Mouse (Mus musculus) lung, embryonic 16.5 days (tissue): ENCODE measurements at regions not wholly inside any gene's neighbourhood (a gene's known extent, or its start where the extent isn't known, plus 50 kb on each side); places are given as distances from the start of the nearest gene placed in this dataset.

Source experiments
- ATAC-seq: fragments of 200-750 bp; cut with Nextera tagmentation; 2 replicates; pipeline ENCODE4 v1.8.0; 2017; ENCODE audit warnings: low read depth, mild to moderate bottlenecking, moderate library complexity
- H3K27ac ChIP-seq: fragments of 300-500 bp; sonication (generic); 2 replicates; pipeline ENCODE4 v1.5.1; 2014; ENCODE audit warnings: mild to moderate bottlenecking, control low read depth, low read length
- H3K27me3 ChIP-seq: fragments of 300-500 bp; sonication (generic); 2 replicates; pipeline ENCODE4 v1.6.1; 2014; ENCODE audit warnings: low read depth, low read length, mixed read lengths; ENCODE audit not compliant: control insufficient read depth, insufficient read depth
- H3K36me3 ChIP-seq: fragments of 300-500 bp; sonication (generic); 2 replicates; pipeline ENCODE4 v1.6.1; 2014; ENCODE audit warnings: low read length; ENCODE audit not compliant: control insufficient read depth, insufficient read depth
- H3K4me1 ChIP-seq: fragments of 300-500 bp; sonication (generic); replicated peaks from 2 replicates; pipeline ENCODE4 v1.6.1; 2014; ENCODE audit warnings: low read length, mixed read lengths; ENCODE audit not compliant: control insufficient read depth, insufficient read depth
- H3K4me2 ChIP-seq: fragments of 300-500 bp; sonication (generic); 2 replicates; pipeline ENCODE4 v1.6.1; 2014; ENCODE audit warnings: low read depth, low read length, control low read depth
- H3K4me3 ChIP-seq: fragments of 300-500 bp; sonication (generic); 2 replicates; pipeline ENCODE4 v1.5.1; 2014; ENCODE audit warnings: mild to moderate bottlenecking, low read length, control low read depth
- H3K9ac ChIP-seq: fragments of 300-500 bp; sonication (generic); 2 replicates; pipeline ENCODE4 v1.6.1; 2014; ENCODE audit warnings: low read length, control low read depth
- H3K9me3 ChIP-seq: fragments of 300-500 bp; sonication (generic); 2 replicates; pipeline ENCODE4 v1.6.1; 2016; ENCODE audit warnings: low read length; ENCODE audit not compliant: control insufficient read depth
- WGBS: fragments of 180-500 bp; shearing (Covaris S2); extraction: QIAGEN DNeasy Blood & Tissue Kit; methylation state at CpG from one replicate; pipeline ENCODE4 v1.1.7; 2014; 5-methylcytosine and 5-hydroxymethylcytosine counted together

GRCm38 (mm10) chr3:81773012-81773411 is 159.4 kb upstream of the Ctso start:
- ATAC-seq, result no peak
- Histone ChIP-seq H3K4me3 (no peak overlapping the region), H3K9me3 (no peaks in the 10 kb centered on the region), H3K36me3 (no peaks in the 10 kb centered on the region), H3K4me1 (no peaks in the 10 kb centered on the region), H3K27ac (no peak overlapping the region), H3K4me2 (no peak overlapping the region), H3K9ac (no peak overlapping the region), H3K27me3 (no peaks in the 10 kb centered on the region)

- H3K9ac ChIP-seq, result no peak overlapping the region
- no peaks in the 10 kb centered on the region for H3K27me3 ChIP-seq
- no peak overlapping the region for H3K4me2 ChIP-seq
- H3K4me3 ChIP-seq, result no peak overlapping the region
- WGBS, result 87% methylated on average over 9 of the region's 9 CpGs
- no peak overlapping the region for H3K27ac ChIP-seq
- no peak for ATAC-seq
- no peaks in the 10 kb centered on the region for H3K36me3 ChIP-seq
- no peaks in the 10 kb centered on the region for H3K4me1 ChIP-seq
- no peaks in the 10 kb centered on the region for H3K9me3 ChIP-seq
Measured at GRCm38 (mm10) chr3:81782081-81782480, 150.3 kb upstream of the Ctso start.

- H3K9ac ChIP-seq, result peak overlapping the region; percentile 38; the same call in 1 of the 2 replicates
- no peaks in the 10 kb centered on the region for H3K27me3 ChIP-seq
- H3K4me1 ChIP-seq, result no peaks in the 10 kb centered on the region
- H3K4me2 ChIP-seq, result peak overlapping the region; percentile 53
- no peak overlapping the region for H3K27ac ChIP-seq
- H3K4me3 ChIP-seq, result peak overlapping the region; percentile 37
- ATAC-seq, result 0 out of 2 replicates have a peak, but pooled peaks have one; percentile 31
- 16% methylated on average over 15 of the region's 15 CpGs for WGBS
- no peaks in the 10 kb centered on the region for H3K9me3 ChIP-seq
- H3K36me3 ChIP-seq, result no peaks in the 10 kb centered on the region
Measured at GRCm38 (mm10) chr3:81782921-81783541, 149.4 kb upstream of the Ctso start.

GRCm38 (mm10) chr3:81788915-81789314 is 143.5 kb upstream of the Ctso start:
- H3K9ac ChIP-seq, result no peak overlapping the region

GRCm38 (mm10) chr3:81789664-81790063 is 142.7 kb upstream of the Ctso start:
- Histone ChIP-seq H3K4me3 (no peak overlapping the region), H3K4me1 (no peaks in the 10 kb centered on the region), H3K36me3 (no peaks in the 10 kb centered on the region), H3K4me2 (no peak overlapping the region), H3K9me3 (no peaks in the 10 kb centered on the region), H3K27me3 (no peaks in the 10 kb centered on the region), H3K9ac (no peak overlapping the region), H3K27ac (no peak overlapping the region)
- WGBS, result 85% methylated on average over 6 of the region's 6 CpGs
- ATAC-seq, result no peak

More at GRCm38 (mm10) chr3:81788915-81789314, 143.5 kb upstream of the Ctso start:
- Histone ChIP-seq H3K36me3 (no peaks in the 10 kb centered on the region), H3K4me2 (no peak overlapping the region), H3K4me1 (no peaks in the 10 kb centered on the region), H3K9me3 (no peaks in the 10 kb centered on the region), H3K4me3 (no peak overlapping the region), H3K27me3 (no peaks in the 10 kb centered on the region), H3K27ac (no peak overlapping the region)
- ATAC-seq, result no peak
- WGBS, result 61% methylated on average over 2 of the region's 2 CpGs

- Histone ChIP-seq H3K9ac (no peak overlapping the region), H3K27ac (no peak overlapping the region), H3K4me1 (no peaks in the 10 kb centered on the region), H3K4me2 (no peak overlapping the region), H3K27me3 (no peaks in the 10 kb centered on the region), H3K36me3 (no peaks in the 10 kb centered on the region), H3K9me3 (no peaks in the 10 kb centered on the region), H3K4me3 (no peak overlapping the region)
- WGBS, result 72% methylated on average over 2 of the region's 2 CpGs
- no peak for ATAC-seq
Measured at GRCm38 (mm10) chr3:81802096-81802495, 130.3 kb upstream of the Ctso start.

GRCm38 (mm10) chr3:81805745-81806144 is 126.7 kb upstream of the Ctso start:
- Histone ChIP-seq H3K27me3 (no peaks in the 10 kb centered on the region), H3K36me3 (no peaks in the 10 kb centered on the region), H3K27ac (no peak overlapping the region), H3K4me1 (no peaks in the 10 kb centered on the region), H3K9me3 (no peaks in the 10 kb centered on the region), H3K4me2 (no peak overlapping the region), H3K9ac (no peak overlapping the region), H3K4me3 (no peak overlapping the region)
- WGBS, result 64% methylated on average over 4 of the region's 4 CpGs
- ATAC-seq, result no peak

GRCm38 (mm10) chr3:81809604-81810003 is 122.8 kb upstream of the Ctso start:
- Histone ChIP-seq H3K36me3 (no peaks in the 10 kb centered on the region), H3K9ac (no peak overlapping the region), H3K27me3 (no peaks in the 10 kb centered on the region), H3K4me2 (no peak overlapping the region), H3K4me1 (no peaks in the 10 kb centered on the region), H3K4me3 (no peak overlapping the region), H3K27ac (no peak overlapping the region), H3K9me3 (no peaks in the 10 kb centered on the region)
- 79% methylated on average over 2 of the region's 2 CpGs for WGBS
- ATAC-seq, result no peak

GRCm38 (mm10) chr3:81820304-81820703 is 112.1 kb upstream of the Ctso start:
- no peaks in the 10 kb centered on the region for H3K4me1 ChIP-seq
- H3K27me3 ChIP-seq, result no peaks in the 10 kb centered on the region
- H3K27ac ChIP-seq, result no peak overlapping the region
- 54% methylated on average over 2 of the region's 2 CpGs for WGBS
- ATAC-seq, result no peak
- no peaks in the 10 kb centered on the region for H3K36me3 ChIP-seq
- H3K4me3 ChIP-seq, result no peak overlapping the region
- H3K4me2 ChIP-seq, result no peak overlapping the region
- H3K9ac ChIP-seq, result no peak overlapping the region
- H3K9me3 ChIP-seq, result no peaks in the 10 kb centered on the region

GRCm38 (mm10) chr3:81829525-81829924 is 102.9 kb upstream of the Ctso start:
- WGBS, result no CpG with 5 or more reads among the region's 2 CpGs
- Histone ChIP-seq H3K9ac (no peak overlapping the region), H3K27ac (no peak overlapping the region), H3K36me3 (no peaks in the 10 kb centered on the region), H3K9me3 (no peaks in the 10 kb centered on the region), H3K27me3 (no peaks in the 10 kb centered on the region), H3K4me1 (no peaks in the 10 kb centered on the region), H3K4me2 (no peak overlapping the region), H3K4me3 (no peak overlapping the region)
- ATAC-seq, result no peak
